Mouse (Mus musculus) C2C12 (cell line): Measurements from ENCODE around the gene Sort1. TPM values are rescaled to one million over a fixed set of nuclear protein-coding genes. Genes with fewer than 3 reads are reported as not detected.

Source experiments
- H3K27me3 ChIP-seq: one replicate; pipeline ENCODE4 v1.6.1; 2011; ENCODE audit not compliant: control insufficient read depth, insufficient read depth, insufficient read length
- H3K36me3 ChIP-seq: one replicate; pipeline ENCODE4 v1.6.1; 2011; ENCODE audit not compliant: control insufficient read depth, insufficient read depth
- H3K4me3 ChIP-seq: one replicate; pipeline ENCODE4 v1.5.1; 2011; ENCODE audit warnings: mild to moderate bottlenecking, control low read depth; ENCODE audit not compliant: poor library complexity, insufficient read depth, severe bottlenecking
- H3K79me2 ChIP-seq: one replicate; pipeline ENCODE4 v1.6.1; 2011; ENCODE audit not compliant: control insufficient read depth, insufficient read depth
- H3K79me3 ChIP-seq: one replicate; pipeline ENCODE4 v1.6.1; 2011; ENCODE audit warnings: low read depth, control low read depth
- H3ac ChIP-seq: one replicate; pipeline ENCODE3; 2011; ENCODE audit warnings: low read depth; ENCODE audit not compliant: control insufficient read depth, insufficient read length
- CEBPB ChIP-seq: IDR thresholded peaks from one replicate; pipeline ENCODE4 v1.6.1; 2011; ENCODE audit warnings: low read depth, mild to moderate bottlenecking, control low read depth, moderate library complexity
- CTCF ChIP-seq: IDR thresholded peaks from one replicate; pipeline ENCODE4 v1.5.1; 2011; ENCODE audit not compliant: control insufficient read depth, insufficient read depth, insufficient read length
- FOSL1 ChIP-seq: IDR thresholded peaks from one replicate; pipeline ENCODE4 v1.8.0; 2011; ENCODE audit warnings: mild to moderate bottlenecking, low read length; ENCODE audit not compliant: poor library complexity, insufficient read depth, severe bottlenecking
- MAX ChIP-seq: IDR thresholded peaks from one replicate; pipeline ENCODE4 v1.6.1; 2011; ENCODE audit warnings: mild to moderate bottlenecking, control low read depth
- MYOD1 ChIP-seq: IDR thresholded peaks from one replicate; pipeline ENCODE4 v1.6.1; 2011; ENCODE audit warnings: low read depth; ENCODE audit not compliant: control insufficient read depth, insufficient read length
- MYOG ChIP-seq: IDR thresholded peaks from one replicate; pipeline ENCODE4 v1.6.1; 2011; ENCODE audit not compliant: control insufficient read depth, insufficient read length; ENCODE audit errors: extremely low read depth
- USF1 ChIP-seq: IDR thresholded peaks from one replicate; pipeline ENCODE4 v1.6.1; 2011; ENCODE audit warnings: low read depth, mild to moderate bottlenecking, control low read depth, moderate library complexity
- polyA plus RNA-seq: library from polyadenylated mRNA; unstranded; fragments of >200 nt; fragmentation: generic; extraction: Trizol; gene quantifications from one replicate; pipeline ENCODE4 v1.2.1, GENCODE M21; 2012; ENCODE audit warnings: missing spikeins

Gene Sort1
- polyA plus RNA-seq, 1 experiment, result 0.41 TPM

DNA sequence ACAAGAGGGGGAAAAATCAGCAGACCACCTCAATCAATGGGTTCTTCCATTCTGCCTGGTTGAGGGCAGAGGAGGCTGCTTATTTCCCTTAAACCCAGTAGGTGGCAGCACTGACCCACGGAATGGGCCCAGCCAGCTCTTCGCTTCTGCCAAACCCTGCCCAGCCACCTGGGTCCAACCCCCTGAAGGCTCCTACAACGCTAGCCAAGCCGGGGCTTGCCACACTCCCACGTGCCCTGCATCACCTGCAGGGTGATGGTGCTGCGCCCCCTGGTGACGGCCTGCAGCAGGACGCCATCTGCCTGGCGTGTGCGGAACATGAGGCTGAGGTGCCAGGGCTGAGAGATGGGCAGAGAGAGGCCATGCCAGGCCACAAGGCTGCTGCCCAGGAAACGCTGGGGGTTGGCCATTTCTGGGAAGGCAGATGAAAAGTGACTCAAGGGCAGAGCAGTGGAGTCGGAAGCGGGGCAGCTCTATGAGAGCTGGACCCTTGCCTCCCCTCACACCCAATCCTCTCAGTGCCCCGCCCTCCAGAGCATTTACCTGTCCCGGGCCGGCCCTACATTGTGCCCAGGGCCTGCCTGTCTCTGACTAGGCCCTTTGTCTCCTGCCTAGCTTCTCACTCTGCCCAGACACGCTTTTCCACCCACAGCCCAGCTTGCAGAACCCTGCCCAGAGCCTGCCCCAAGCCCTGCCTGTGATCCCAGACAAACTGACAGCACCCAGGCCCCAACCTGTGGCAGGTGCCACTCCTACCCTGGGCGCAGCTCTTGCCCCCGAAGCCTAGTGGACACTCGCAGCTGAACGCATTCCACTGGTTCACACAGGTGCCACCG lies 118.0 kb downstream of the Sort1 start:
- no peaks in the 10 kb centered on the region for H3K79me2 ChIP-seq
- no peaks in the 10 kb centered on the region for H3K79me3 ChIP-seq
- H3K36me3 ChIP-seq, result no peaks in the 10 kb centered on the region
- H3K27me3 ChIP-seq, result peaks cover 89% of the 10 kb centered on the region
- H3K4me3 ChIP-seq, result no peak overlapping the region
- TF ChIP-seq MYOG, result no peak
- peak; percentile 95 for TF ChIP-seq CTCF
- no peak for TF ChIP-seq MYOD1
- TF ChIP-seq USF1, result peak; percentile 65
- TF ChIP-seq CEBPB, result no peak
- TF ChIP-seq MAX, result peak; percentile 92
- TF ChIP-seq FOSL1, result no peak
- H3ac ChIP-seq, result no peak overlapping the region

DNA sequence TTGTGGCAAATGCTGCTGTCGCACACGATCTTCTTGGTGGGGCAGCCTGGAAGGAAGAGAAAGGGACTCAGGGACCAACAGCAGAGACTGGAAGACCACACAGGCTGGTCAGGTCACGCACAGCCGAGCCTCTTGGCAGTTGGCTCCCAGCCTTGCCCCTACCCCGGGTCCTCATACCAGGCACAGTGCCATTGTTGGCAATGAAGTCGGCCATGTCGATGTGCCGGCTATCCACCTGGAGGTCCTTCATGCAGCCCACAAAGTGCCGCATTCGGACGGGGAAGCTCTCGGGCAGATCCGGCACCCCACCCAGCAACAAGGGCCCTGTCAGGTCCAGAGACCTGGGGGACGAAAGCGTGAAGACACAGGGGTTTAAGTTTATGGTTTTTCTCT lies 118.6 kb downstream of the Sort1 start:
- Histone ChIP-seq H3K27me3 (peaks cover 89% of the 10 kb centered on the region), H3K4me3 (no peak overlapping the region), H3K36me3 (no peaks in the 10 kb centered on the region), H3ac (no peak overlapping the region), H3K79me2 (no peaks in the 10 kb centered on the region), H3K79me3 (no peaks in the 10 kb centered on the region)
- no peak for TF ChIP-seq CEBPB

DNA sequence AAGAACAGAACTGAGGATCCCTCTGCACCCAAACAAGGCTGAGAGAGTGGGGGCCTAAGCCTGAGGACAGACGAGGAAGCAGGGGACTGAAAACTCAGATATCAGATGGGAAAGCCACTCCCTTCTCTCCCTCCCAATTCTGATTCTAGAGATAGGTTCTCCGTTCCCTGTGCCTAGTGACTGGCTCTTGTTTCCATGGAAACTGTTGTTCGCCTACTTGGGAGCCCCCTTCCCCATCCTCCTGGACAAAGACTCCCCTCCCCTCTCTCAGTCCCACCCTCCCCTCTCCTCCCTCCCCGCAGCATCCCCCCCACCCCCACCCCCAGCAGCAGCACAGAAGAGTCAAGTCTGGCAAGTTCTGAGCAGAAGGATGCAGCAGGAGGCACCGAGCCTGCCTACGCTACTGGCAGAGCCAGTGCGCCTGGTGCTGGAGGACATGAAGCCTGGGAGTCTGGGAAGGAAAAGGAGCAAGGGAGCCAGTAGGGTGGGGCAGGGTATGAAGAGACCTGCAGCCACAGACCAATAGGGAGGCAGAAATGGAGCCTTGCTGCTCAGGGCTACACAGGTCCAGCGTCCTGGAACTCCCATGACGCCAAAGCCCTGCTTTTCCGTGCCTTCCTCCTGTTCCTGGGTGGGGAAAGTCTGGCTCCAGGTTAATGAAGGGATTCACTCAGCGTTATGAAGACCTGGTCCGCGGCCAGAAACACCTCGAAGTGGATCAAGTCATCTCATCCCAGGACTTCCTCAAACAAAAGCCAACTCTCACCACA lies 121.8 kb downstream of the Sort1 start:
- Histone ChIP-seq H3K36me3 (no peaks in the 10 kb centered on the region), H3K4me3 (no peak overlapping the region), H3ac (no peak overlapping the region), H3K27me3 (peaks cover 89% of the 10 kb centered on the region), H3K79me3 (no peaks in the 10 kb centered on the region), H3K79me2 (no peaks in the 10 kb centered on the region)
- TF ChIP-seq USF1 (no peak), MAX (no peak), MYOG (no peak), MYOD1 (no peak), CEBPB (no peak), CTCF (no peak), FOSL1 (no peak)

DNA sequence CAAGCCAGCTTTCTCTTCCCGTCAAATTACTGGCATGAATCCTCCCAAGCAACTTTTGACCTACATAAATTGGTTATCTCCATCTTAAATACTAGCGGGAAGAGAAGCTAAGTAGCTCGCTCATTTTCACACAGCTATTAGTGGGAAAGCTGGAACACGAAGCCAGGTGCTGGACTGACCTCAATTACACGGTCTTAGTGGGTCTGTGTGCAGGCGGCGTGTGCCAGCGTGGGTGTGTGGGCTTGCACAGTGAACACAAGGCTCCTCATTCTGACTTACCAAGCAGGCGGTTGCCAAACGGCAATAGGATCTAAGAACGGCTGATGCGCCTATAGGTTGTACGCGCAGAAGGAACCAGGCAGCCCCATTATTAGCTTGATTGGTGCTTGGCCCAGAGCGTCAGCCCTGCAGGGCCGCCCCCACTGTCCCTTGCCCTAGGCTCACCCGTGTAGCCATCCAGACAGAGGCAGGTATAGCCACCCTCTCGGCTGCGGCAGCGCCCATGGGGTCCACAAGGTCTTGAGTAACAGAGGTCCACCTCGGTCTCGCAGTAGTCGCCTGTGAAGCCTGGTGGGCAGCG lies 122.5 kb downstream of the Sort1 start:
- Histone ChIP-seq H3K4me3 (no peak overlapping the region), H3K79me3 (no peaks in the 10 kb centered on the region), H3K27me3 (peaks cover 85% of the 10 kb centered on the region), H3K79me2 (no peaks in the 10 kb centered on the region), H3ac (no peak overlapping the region), H3K36me3 (no peaks in the 10 kb centered on the region)
- TF ChIP-seq USF1 (no peak), MAX (no peak), MYOG (no peak), CEBPB (no peak), MYOD1 (no peak)

DNA sequence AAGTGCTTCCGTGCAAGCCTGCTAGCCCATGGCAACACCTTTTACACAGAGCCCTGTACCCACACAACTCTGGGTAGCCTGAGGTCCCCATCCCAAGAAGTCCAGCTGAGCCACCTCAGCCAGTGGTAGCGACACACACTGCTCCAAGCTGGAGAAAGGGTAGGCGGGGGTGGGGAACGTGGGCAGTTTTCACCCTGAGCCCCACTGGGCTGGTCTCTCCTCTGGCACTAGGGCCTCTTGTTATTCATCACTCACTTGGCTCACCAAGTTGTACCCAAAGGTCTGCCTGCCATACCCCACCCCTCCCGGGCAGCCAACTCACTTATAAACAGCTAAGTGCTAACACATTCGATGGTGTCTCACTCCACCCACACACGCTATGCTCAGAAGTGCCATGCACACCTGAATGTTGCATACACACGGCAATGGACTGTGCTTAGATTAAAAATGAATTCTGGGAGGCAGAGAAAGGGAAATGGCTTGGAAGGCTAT lies 124.7 kb downstream of the Sort1 start:
- no peak overlapping the region for H3K4me3 ChIP-seq
- TF ChIP-seq MAX (no peak), USF1 (no peak), CTCF (no peak), MYOD1 (no peak), FOSL1 (no peak), CEBPB (no peak), MYOG (no peak)
- no peaks in the 10 kb centered on the region for H3K79me2 ChIP-seq
- no peaks in the 10 kb centered on the region for H3K36me3 ChIP-seq
- peaks cover 74% of the 10 kb centered on the region for H3K27me3 ChIP-seq
- no peaks in the 10 kb centered on the region for H3K79me3 ChIP-seq
- H3ac ChIP-seq, result no peak overlapping the region
